Mouse (Mus musculus): ENCODE data around the gene B4galnt2. TPM values are rescaled to one million over a fixed set of nuclear protein-coding genes. Genes with fewer than 3 reads are reported as not detected.

Gene B4galnt2
- polyA plus RNA-seq (2021; fragmentation: Nextera tagmentation), result not detected in 2 replicates
- long read RNA-seq, experiment 1, partial matches to known transcripts, result 0 of 1 reads
- long read RNA-seq, experiment 1, other reads (novel, unspliced or antisense), result 1 of 1 reads
- long read RNA-seq, experiment 2, partial matches to known transcripts, result 0 of 1 reads
- long read RNA-seq, experiment 2, other reads (novel, unspliced or antisense), result 1 of 1 reads

DNA sequence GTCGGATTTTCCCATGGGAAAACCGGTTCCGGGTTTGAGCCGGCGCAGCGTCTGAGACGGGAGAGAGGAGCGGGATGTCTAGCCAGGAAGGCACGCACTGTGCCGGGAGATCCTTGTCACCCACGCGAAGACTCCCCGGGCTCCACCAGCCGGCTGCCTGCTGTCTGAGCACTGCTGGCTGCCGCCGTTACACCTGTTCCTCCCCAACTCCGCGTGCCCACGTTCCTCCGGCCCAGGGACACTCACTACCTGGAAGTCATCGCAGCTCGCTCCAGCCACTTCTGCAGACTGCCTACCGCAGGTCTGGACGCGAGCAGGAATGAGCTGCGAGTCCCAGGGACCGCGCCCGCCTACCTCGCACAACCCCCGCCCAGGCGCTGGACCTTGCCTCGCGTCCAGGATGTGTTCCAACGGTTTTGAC is at the start of gene B4galnt2:
Gene B4galnt2, minus strand, starts transcription at position 321 of the 421 bp plus-strand sequence.

GRCm38 (mm10) chr11:95842074-95842681 is 72.5 kb downstream of the B4galnt2 start, which contains the start of gene Abi3:
Abi3 (minus strand) TSS chr11:95842476.

DNA sequence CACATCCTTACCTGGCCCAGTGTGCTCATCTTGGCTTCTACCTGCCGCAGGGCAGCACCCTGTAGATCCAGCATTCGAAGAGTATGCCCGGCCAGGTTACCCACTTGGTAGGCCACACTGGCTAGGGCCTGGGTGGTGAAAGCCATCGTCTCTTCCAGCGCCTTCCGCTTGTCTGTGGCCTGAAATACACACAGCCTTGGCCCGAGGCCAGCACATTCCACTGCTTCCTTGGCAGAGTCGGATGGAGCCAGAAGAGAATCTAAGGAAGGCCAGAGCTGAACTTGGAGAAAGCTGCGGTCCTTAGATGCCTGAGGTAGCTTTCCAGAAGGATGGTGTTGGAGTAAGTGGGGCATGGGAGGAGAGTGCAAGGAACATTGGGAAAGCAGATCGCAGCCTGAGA is 77.6 kb downstream of the B4galnt2 start, which contains the start of gene Gngt2:
Gene Gngt2, plus strand, starts transcription at position 158 of the 400 bp plus-strand sequence.

DNA sequence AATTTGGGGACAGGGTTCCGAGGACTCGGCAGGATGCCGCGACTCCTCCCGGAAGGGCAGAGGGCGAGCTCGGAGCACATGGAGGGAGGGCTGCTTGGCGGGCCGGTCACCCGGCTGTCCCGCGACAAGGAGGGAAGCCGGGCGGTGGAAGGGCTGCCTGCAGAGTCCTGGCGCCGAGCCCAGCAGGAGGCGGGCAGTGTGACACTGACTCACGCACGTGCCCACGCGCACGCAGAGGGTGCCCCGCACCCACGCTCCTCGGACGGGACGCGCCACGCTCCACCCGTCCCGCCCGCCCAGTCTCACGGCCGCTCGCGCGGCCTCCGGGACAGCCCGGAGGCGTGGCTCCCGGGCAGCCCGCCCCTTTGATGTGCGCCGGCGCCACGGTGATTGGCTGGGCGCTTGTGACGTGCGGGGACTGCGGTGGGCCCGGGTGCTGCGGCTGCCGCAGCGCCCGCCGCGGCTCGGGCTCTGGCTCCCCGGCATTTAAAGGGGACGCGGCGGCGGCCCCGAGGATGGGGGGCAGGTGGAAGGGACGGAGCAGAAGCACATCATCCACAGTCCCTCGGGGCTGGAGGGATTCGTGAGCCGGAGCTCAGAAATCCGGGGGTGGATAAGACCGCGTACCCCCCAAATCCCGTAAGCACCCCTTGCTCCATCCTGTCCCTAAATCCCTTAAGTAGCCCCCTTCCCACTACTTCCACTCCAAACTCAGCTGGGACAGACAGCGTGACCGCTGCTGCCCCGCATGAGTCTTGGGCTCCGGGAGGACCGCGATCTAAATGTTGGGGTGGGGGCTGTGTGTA is 90.4 kb downstream of the B4galnt2 start, which contains the start of gene Phospho1:
Gene Phospho1, plus strand, starts transcription at position 429 of the 806 bp plus-strand sequence.

Other genes with a start within 250 kb of the B4galnt2 start
- 144 and 223 TPM in 2 replicates for gene Phb, start 247.9 kb downstream of the B4galnt2 start, polyA plus RNA-seq (2021; fragmentation: Nextera tagmentation)
- gene Zfp652, start 202.2 kb downstream of the B4galnt2 start, polyA plus RNA-seq (2021; fragmentation: Nextera tagmentation), result 4.7 and 8.4 TPM in 2 replicates
- not detected in 2 replicates for gene B130006D01Rik, start 191.3 kb downstream of the B4galnt2 start, polyA plus RNA-seq (2021; fragmentation: Nextera tagmentation)
- 17.7 and 18.7 TPM in 2 replicates for gene Phospho1, start 90.4 kb downstream of the B4galnt2 start, polyA plus RNA-seq (2021; fragmentation: Nextera tagmentation)
- gene Gngt2, start 77.7 kb downstream of the B4galnt2 start, polyA plus RNA-seq (2021; fragmentation: Nextera tagmentation), result 12.1 and 15.7 TPM in 2 replicates
- gene Abi3, start 72.4 kb downstream of the B4galnt2 start, polyA plus RNA-seq (2021; fragmentation: Nextera tagmentation), result 3.9 and 4.0 TPM in 2 replicates
- gene Igf2bp1, start 91.0 kb upstream of the B4galnt2 start, polyA plus RNA-seq (2021; fragmentation: Nextera tagmentation), result 0.08 TPM in 1 of 2 replicates, not detected in the other
- not detected in 2 replicates for gene Gip, start 109.7 kb upstream of the B4galnt2 start, polyA plus RNA-seq (2021; fragmentation: Nextera tagmentation)
- 20.7 and 174 TPM in 2 replicates for gene Snf8, start 120.0 kb upstream of the B4galnt2 start, polyA plus RNA-seq (2021; fragmentation: Nextera tagmentation)
- 7.4 and 13.4 TPM in 2 replicates for gene Ube2z, start 150.5 kb upstream of the B4galnt2 start, polyA plus RNA-seq (2021; fragmentation: Nextera tagmentation)
- 1,286 and 1,332 TPM in 2 replicates for gene Atp5g1, start 160.8 kb upstream of the B4galnt2 start, polyA plus RNA-seq (2021; fragmentation: Nextera tagmentation)
- gene Calcoco2, start 197.1 kb upstream of the B4galnt2 start, polyA plus RNA-seq (2021; fragmentation: Nextera tagmentation), result not detected in 2 replicates
- gene Ttll6, start 218.9 kb upstream of the B4galnt2 start, polyA plus RNA-seq (2021; fragmentation: Nextera tagmentation), result not detected in 2 replicates